Mouse (Mus musculus) ES-Bruce4 (cell line): ENCODE data around the gene Ptprg. TPM values are rescaled to one million over a fixed set of nuclear protein-coding genes. Genes with fewer than 3 reads are reported as not detected.

Experiments
- H3K27ac ChIP-seq: 2 replicates; pipeline ENCODE4 v1.5.1; 2012; ENCODE audit warnings: low read length, inconsistent platforms; ENCODE audit not compliant: insufficient read depth
- H3K27me3 ChIP-seq: 2 replicates; pipeline ENCODE4 v1.6.1; 2012; ENCODE audit warnings: mild to moderate bottlenecking, low read length, inconsistent platforms; ENCODE audit not compliant: control insufficient read depth, poor library complexity, insufficient read depth, severe bottlenecking
- H3K36me3 ChIP-seq: 2 replicates; pipeline ENCODE4 v1.6.1; 2012; ENCODE audit warnings: inconsistent platforms, mild to moderate bottlenecking, low read length, moderate library complexity; ENCODE audit not compliant: control insufficient read depth, poor library complexity, insufficient read depth, severe bottlenecking
- H3K4me1 ChIP-seq: one replicate; pipeline ENCODE4 v1.8.1; 2011; ENCODE audit warnings: low read length; ENCODE audit not compliant: control insufficient read depth, insufficient read depth
- H3K4me3 ChIP-seq: 2 replicates; pipeline ENCODE4 v1.5.1; 2011; ENCODE audit warnings: low read depth, mild to moderate bottlenecking, low read length
- H3K9ac ChIP-seq: 2 replicates; pipeline ENCODE4 v1.6.1; 2012; ENCODE audit warnings: low read depth, mild to moderate bottlenecking, inconsistent platforms; ENCODE audit not compliant: poor library complexity, severe bottlenecking
- H3K9me3 ChIP-seq: replicated peaks from 2 replicates; pipeline ENCODE4 v1.6.1; 2012; ENCODE audit warnings: mild to moderate bottlenecking, low read length, inconsistent platforms; ENCODE audit not compliant: control insufficient read depth, poor library complexity, insufficient read depth, severe bottlenecking
- CTCF ChIP-seq: IDR thresholded peaks from one replicate; pipeline ENCODE4 v1.8.1; 2011; ENCODE audit warnings: low read depth, low read length
- EP300 ChIP-seq: IDR thresholded peaks from 2 replicates; pipeline ENCODE4 v1.6.1; 2011; ENCODE audit warnings: low read depth, low read length; ENCODE audit not compliant: insufficient read depth
- POLR2A ChIP-seq: IDR thresholded peaks from one replicate; pipeline ENCODE4 v1.8.1; 2011; ENCODE audit warnings: low read length; ENCODE audit not compliant: insufficient read depth
- polyA plus RNA-seq: library from polyadenylated mRNA; stranded (reverse); fragments of >200 nt; gene quantifications from 2 replicates; pipeline ENCODE4 v1.2.4, GENCODE M21; 2011; ENCODE audit warnings: low read depth; ENCODE audit not compliant: missing spikeins, insufficient read depth, insufficient read length

Ptprg gene
- polyA plus RNA-seq, 1 experiment = 27.4 TPM

DNA sequence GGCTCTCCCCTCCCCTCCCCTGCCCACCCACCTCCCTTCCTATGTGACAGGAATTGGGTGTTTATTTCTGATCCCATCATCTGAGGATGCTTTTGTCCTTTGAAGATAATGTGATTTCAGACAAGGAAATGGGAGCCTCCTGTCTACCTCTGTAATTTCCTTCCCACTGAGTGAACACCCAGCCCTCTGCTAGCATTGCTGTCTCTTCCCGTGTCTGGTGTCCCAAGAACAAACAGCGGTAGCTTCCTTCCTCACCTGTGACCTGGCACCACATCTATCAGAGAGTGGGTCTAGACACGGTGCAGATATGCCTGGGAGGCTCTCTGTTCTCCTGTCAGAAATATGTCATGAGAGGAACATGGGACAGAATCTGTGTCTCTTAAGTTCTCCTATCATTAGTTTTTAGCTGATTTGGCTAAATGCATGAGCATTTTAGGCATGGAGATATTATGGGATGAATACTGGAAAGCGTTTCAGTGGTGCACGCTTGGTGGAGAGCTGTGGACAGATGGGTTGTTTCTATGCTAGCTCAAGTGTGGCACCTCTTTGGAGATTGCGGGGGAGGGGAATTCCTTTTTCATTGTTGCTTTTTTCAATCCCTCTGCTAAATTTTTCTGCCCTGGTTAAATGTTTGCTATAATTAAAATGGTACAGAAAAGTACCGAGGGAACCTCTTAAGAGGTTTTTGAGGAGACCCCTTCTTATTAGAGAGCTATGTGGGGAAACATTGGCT is 509.5 kb downstream of the Ptprg start:
- Histone ChIP-seq H3K4me3 (no peak overlapping the region), H3K4me1 (no peaks in the 10 kb centered on the region), H3K27me3 (no peaks in the 10 kb centered on the region), H3K27ac (no peak overlapping the region), H3K36me3 (no peaks in the 10 kb centered on the region), H3K9ac (no peak overlapping the region), H3K9me3 (no peaks in the 10 kb centered on the region)
- no peak for TF ChIP-seq EP300
- no peak for TF ChIP-seq POLR2A
- TF ChIP-seq CTCF = no peak

DNA sequence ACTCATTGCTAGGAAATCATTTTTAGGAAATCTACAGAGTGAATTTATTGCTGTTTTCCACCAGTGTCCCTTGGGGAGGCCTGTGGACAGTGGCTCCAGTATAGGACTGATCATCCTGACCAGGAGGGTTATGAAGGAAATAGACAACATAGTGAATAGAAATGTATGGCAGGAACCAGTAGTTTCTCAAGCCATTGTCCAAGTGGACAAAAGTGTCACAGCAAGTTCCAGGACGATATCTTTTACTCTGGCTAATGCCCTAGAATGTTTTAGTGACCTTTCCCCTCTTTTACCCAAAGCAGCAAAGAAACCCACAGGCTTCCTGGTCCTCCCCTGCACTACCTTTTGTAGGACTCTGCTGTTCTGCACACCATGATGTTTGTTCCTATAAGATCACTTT is 511.7 kb downstream of the Ptprg start:
- Histone ChIP-seq H3K36me3 (no peaks in the 10 kb centered on the region), H3K9ac (no peak overlapping the region), H3K4me1 (no peaks in the 10 kb centered on the region), H3K27ac (no peak overlapping the region), H3K27me3 (no peaks in the 10 kb centered on the region), H3K9me3 (no peaks in the 10 kb centered on the region), H3K4me3 (no peak overlapping the region)
- no peak for TF ChIP-seq POLR2A
- no peak for TF ChIP-seq EP300
- no peak for TF ChIP-seq CTCF

DNA sequence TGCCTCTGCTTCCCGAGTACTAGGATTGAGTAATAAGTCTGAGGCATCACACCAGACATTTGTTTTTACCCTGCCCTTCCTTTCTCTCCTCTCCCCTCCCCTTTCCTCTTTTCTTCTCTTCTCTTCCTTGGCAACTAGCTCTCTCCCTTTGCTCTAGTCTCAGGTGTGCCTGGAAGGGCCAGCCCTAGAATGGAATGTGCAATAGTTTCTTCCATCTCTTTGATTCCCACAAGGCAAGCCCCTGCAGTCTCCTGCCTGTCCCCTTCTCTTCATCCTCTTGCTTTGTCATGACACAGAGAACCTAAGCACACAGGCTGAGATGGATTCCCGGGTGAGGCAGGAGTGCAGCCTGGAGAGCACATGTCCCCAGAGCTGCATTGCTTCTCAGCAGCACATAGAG is 512.4 kb downstream of the Ptprg start:
- Histone ChIP-seq H3K36me3 (no peaks in the 10 kb centered on the region), H3K27ac (no peak overlapping the region), H3K4me3 (no peak overlapping the region), H3K27me3 (no peaks in the 10 kb centered on the region), H3K4me1 (no peaks in the 10 kb centered on the region), H3K9me3 (no peaks in the 10 kb centered on the region), H3K9ac (no peak overlapping the region)
- TF ChIP-seq POLR2A = no peak
- TF ChIP-seq CTCF = no peak
- TF ChIP-seq EP300 = no peak

DNA sequence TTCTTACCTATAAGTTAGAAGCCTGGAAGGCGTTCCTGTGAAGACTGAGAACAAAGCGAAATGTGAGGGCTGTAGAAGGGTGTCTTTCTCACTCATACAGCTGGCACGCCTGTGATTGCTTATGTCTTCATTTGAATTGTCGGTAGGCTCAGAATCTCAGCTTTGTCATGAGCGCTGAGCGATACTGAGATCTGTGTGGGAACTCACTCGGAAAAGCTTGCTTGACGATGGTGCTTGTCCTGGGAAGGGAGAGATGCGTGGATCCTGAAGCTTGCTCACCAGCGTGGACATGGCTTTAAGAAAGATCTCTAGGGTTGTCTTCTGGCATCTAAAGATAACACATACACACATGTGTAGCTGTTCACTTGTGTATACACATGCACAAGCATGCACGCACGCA is 516.4 kb downstream of the Ptprg start:
- Histone ChIP-seq H3K27ac (no peak overlapping the region), H3K27me3 (no peaks in the 10 kb centered on the region), H3K9me3 (no peaks in the 10 kb centered on the region), H3K36me3 (no peaks in the 10 kb centered on the region), H3K4me1 (no peaks in the 10 kb centered on the region), H3K4me3 (no peak overlapping the region), H3K9ac (no peak overlapping the region)
- no peak for TF ChIP-seq CTCF
- TF ChIP-seq EP300 = no peak
- TF ChIP-seq POLR2A = no peak

DNA sequence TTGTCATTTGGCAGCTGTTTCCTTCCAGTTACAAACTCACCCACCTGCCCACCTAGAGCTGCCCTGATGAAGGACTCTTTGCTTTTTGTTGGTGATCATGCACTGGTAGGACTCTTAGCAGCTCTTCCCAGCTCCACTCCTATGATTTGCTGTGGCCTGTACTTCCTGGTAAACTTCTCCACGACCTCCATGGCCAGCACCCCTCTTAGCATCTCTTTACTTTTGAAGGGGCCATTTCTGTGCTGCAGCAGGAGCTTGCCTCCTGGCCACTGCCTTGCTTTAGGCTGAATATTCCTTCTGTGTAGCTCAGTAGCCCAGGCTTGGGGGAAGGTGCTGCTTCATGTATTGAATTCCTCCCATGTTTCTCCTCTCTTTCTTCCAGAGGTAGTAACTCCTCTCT is 517.0 kb downstream of the Ptprg start:
- Histone ChIP-seq H3K4me3 (no peak overlapping the region), H3K9ac (no peak overlapping the region), H3K27ac (no peak overlapping the region), H3K9me3 (no peaks in the 10 kb centered on the region), H3K4me1 (no peaks in the 10 kb centered on the region), H3K36me3 (no peaks in the 10 kb centered on the region), H3K27me3 (no peaks in the 10 kb centered on the region)
- no peak for TF ChIP-seq EP300

DNA sequence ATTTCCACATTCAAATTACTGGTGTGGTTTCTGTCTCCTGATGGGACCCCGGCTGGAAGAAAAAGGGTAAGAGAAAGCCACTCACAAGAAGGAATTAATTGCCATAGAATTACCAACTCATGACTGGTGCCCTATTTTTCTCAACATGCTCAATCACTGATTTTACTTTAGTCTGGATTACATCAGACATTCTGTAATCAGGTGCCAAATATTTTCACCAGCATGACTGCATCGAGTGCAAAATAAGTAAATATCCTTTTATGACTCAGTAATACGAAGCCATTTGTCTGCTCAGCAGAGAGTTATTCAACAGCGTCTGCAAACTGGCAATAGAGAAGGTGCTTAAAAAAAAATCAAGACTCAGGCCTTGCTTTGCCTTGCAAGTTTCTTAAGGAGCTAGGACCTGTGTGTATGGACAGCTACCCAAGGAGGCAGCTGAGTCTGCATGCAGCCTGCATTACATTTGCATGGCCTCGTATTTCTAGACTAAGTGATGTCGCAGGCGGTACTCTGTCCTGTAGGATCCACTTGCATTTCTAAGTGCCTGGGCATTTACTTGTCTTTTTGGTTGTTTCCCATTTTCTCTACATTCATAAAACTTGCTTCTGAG is 517.6 kb downstream of the Ptprg start:
- Histone ChIP-seq H3K9me3 (no peaks in the 10 kb centered on the region), H3K27me3 (no peaks in the 10 kb centered on the region), H3K27ac (no peak overlapping the region), H3K4me3 (no peak overlapping the region), H3K9ac (no peak overlapping the region), H3K4me1 (no peaks in the 10 kb centered on the region), H3K36me3 (no peaks in the 10 kb centered on the region)
- TF ChIP-seq EP300 (no peak), CTCF (no peak), POLR2A (no peak)
